Mouse (Mus musculus) adrenal gland, adult 8-10 months (tissue): ENCODE data around the gene Gtf3c1. TPM values are rescaled to one million over a fixed set of nuclear protein-coding genes. Genes with fewer than 3 reads are reported as not detected.

ENCODE experiments used
- total RNA-seq, 4 experiments: library from RNA; stranded (reverse); gene quantifications; 2 replicates each; pipeline ENCODE4 v1.2.4; 2022

The Gtf3c1 gene
- total RNA-seq, 4 experiments from 2014 or later = 72.8 to 86.8 (median 78.4) TPM

Other genes starting within 250 kb of the Gtf3c1 start
- gene Nsmce1, start 216.2 kb downstream of the Gtf3c1 start, total RNA-seq = 10 to 100 TPM; 49.6 to 62.7 (median 51.9) TPM
- gene Il4ra, start 155.7 kb downstream of the Gtf3c1 start, total RNA-seq = 100 to 1,000 TPM in 2 of 4 experiments, 10 to 100 TPM in 2; 33.7 to 203 (median 102) TPM
- 1 to 10 TPM in 2 of 4 experiments, under 1 TPM in 2; 0.70 to 1.6 (median 0.96) TPM for gene Il21r, start 104.4 kb downstream of the Gtf3c1 start, total RNA-seq
- gene D430042O09Rik, start 108 bp upstream of the Gtf3c1 start, total RNA-seq = 10 to 100 TPM; 29.6 to 39.5 (median 34.4) TPM